Mouse (Mus musculus) kidney, postnatal 0 days (tissue): ENCODE results near the gene Prdm4. TPM values are rescaled to one million over a fixed set of nuclear protein-coding genes. Genes with fewer than 3 reads are reported as not detected.

Experiments
- ATAC-seq: fragments of 200-750 bp; cut with Nextera tagmentation; replicated peaks from 2 replicates; pipeline ENCODE4 v1.8.0; 2017; ENCODE audit warnings: low read depth, moderate number of reproducible peaks, moderate TSS enrichment, moderate library complexity; ENCODE audit not compliant: low FRiP score
- DNase-seq: peaks from one replicate; pipeline ENCODE4 v3.0.0-alpha.2; 2016; ENCODE audit warnings: low spot score
- H3K27ac ChIP-seq: fragments of 300-500 bp; sonication (generic); 2 replicates; pipeline ENCODE4 v1.5.1; 2014; ENCODE audit warnings: mild to moderate bottlenecking
- H3K27me3 ChIP-seq: fragments of 300-500 bp; sonication (generic); 2 replicates; pipeline ENCODE4 v1.6.1; 2014; ENCODE audit warnings: low read length, mixed read lengths; ENCODE audit not compliant: insufficient read depth
- H3K36me3 ChIP-seq: fragments of 300-500 bp; sonication (generic); 2 replicates; pipeline ENCODE4 v1.6.1; 2014; ENCODE audit warnings: low read length, mixed read lengths; ENCODE audit not compliant: insufficient read depth
- H3K4me1 ChIP-seq: fragments of 300-500 bp; sonication (generic); replicated peaks from 2 replicates; pipeline ENCODE4 v1.6.1; 2014; ENCODE audit warnings: antibody characterized with exemption, low read length, mixed read lengths; ENCODE audit not compliant: insufficient read depth
- H3K4me2 ChIP-seq: fragments of 300-500 bp; sonication (generic); 2 replicates; pipeline ENCODE4 v1.6.1; 2014; ENCODE audit warnings: mild to moderate bottlenecking, low read length, moderate library complexity, mixed read lengths
- H3K4me3 ChIP-seq: fragments of 300-500 bp; sonication (generic); replicated peaks from 2 replicates; pipeline ENCODE4 v1.5.1; 2014; ENCODE audit warnings: low read depth, low read length
- H3K9ac ChIP-seq: fragments of 300-500 bp; sonication (generic); 2 replicates; pipeline ENCODE4 v1.6.1; 2014; ENCODE audit warnings: low read depth, low read length
- H3K9me3 ChIP-seq: fragments of 300-500 bp; sonication (generic); replicated peaks from 2 replicates; pipeline ENCODE4 v1.6.1; 2016; ENCODE audit warnings: low read length, inconsistent platforms, mixed read lengths
- CTCF ChIP-seq: IDR thresholded peaks from 2 replicates; pipeline ENCODE4 v1.5.1; 2016; ENCODE audit warnings: antibody characterized with exemption, low read depth, mild to moderate bottlenecking, moderate library complexity
- WGBS: fragments of 180-500 bp; shearing (Covaris S2); extraction: QIAGEN DNeasy Blood & Tissue Kit; methylation state at CpG from one replicate; pipeline ENCODE4 v1.1.7; 2014; 5-methylcytosine and 5-hydroxymethylcytosine counted together
- polyA plus RNA-seq: library from polyadenylated mRNA; unstranded; fragments of >200 nt; fragmentation: Nextera tagmentation; extraction: Ambion mirVana; gene quantifications from 2 replicates; pipeline ENCODE4 v1.2.1, GENCODE M21; 2015

Gene Prdm4
- polyA plus RNA-seq, result 10.9 and 11.4 TPM in 2 replicates

DNA sequence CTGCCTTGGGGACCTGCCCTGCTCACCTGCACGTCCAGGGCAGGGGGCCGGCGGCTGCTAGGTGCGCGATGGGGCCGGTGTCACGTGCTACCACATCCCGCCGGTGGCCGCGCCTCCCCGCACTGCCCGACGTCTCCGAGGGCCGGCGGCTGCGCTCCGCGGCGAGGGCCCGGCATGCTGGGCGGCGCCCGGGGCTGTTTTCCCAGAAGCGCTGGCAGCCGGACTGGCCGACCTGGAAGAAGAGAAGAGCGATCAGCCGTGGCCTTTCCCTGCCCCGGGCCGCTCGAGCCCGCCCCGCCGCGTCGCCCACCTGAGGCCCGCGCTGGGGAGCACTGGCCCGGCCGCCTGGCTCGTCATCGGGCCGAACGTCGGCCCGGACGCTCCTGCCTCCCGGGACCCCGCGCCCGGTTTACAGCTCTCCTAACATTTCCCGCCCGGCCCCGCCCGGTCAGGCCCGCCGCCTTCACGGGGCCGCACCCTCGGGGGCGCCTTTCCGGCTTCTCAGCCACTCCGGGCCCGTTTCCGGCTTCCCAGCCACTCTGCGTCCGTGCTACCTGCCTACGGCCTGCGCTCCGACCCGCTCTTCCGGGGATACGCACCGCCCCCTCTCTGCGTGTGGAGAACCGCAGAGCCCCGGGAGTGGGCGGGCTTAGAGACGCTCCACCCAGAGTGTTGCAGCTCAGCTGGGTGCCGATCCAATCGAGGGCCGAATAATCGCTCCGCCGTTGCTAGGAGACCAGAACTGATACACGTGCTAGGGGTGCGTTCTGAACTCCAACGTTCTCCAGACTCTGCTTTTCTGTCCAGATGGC lies at the start of gene Prdm4:
Gene Prdm4, minus strand, starts transcription at position 645 of the 812 bp plus-strand sequence.
- ATAC-seq (peak; percentile 99), DNase-seq (peak; percentile 99)
- WGBS, result under 1% methylated on average over 86 of the region's 90 CpGs
- Histone ChIP-seq H3K4me1 (0 out of 2 replicates have a peak, but pooled peaks cover 6% of the 10 kb centered on the region), H3K9ac (peak within 1 kb of the TSS; percentile 92), H3K4me2 (peak within 1 kb of the TSS; percentile 91), H3K36me3 (peaks cover 17% of the 10 kb centered on the region), H3K9me3 (no peaks in the 10 kb centered on the region), H3K27ac (peak within 1 kb of the TSS; percentile 84), H3K4me3 (peak within 1 kb of the TSS; percentile 88), H3K27me3 (no peaks in the 10 kb centered on the region)
- TF ChIP-seq CTCF, result peak; percentile 66

DNA sequence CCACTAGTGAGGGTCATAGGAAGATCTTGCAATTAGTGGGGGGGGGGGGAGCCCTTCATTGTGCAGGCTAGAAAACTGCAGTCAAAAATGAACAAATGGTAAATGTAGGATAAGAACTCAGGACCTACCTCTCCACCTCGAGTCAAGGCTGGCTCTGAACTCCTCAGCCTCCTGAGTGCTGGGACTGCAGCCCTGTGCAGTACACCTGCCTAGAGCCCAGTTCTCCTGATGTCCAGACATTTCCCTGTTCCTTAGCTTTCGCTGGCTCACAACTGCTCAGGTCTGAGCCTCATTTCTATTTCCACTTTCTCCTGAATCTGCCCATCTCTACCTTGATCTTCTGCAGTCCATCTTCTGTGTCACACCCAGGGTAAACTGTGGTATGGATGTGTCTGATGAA lies 49.5 kb upstream of the Prdm4 start:
- ATAC-seq (no peak), DNase-seq (no peak)
- Histone ChIP-seq H3K9ac (no peak overlapping the region), H3K36me3 (no peaks in the 10 kb centered on the region), H3K4me1 (no peaks in the 10 kb centered on the region), H3K9me3 (no peaks in the 10 kb centered on the region), H3K4me3 (no peak overlapping the region), H3K4me2 (no peak overlapping the region), H3K27me3 (no peaks in the 10 kb centered on the region), H3K27ac (no peak overlapping the region)
- WGBS, result 52% methylated on average over 2 of the region's 2 CpGs
- no peak for TF ChIP-seq CTCF

DNA sequence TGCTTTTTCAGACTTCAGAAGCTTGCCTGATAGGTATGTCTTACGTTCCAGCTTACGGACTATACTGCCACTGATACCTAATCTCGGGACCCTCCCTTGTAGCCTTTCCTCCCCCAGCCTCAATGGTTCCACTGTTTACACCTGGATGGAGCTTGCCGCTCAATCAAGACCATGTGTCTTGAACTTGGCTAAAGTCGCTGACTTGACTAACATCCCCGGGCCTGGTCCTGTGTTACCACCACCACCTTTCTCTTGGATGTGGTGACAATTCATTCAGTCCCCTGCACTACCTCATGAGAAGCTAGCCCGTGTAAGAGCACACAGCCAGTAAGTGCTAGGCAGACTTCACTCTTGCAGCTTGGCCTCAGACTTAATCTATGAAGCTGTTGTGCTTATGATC lies 47.4 kb upstream of the Prdm4 start:
- Histone ChIP-seq H3K27me3 (no peaks in the 10 kb centered on the region), H3K4me1 (no peaks in the 10 kb centered on the region), H3K4me3 (no peak overlapping the region), H3K36me3 (no peaks in the 10 kb centered on the region), H3K9ac (no peak overlapping the region), H3K9me3 (no peaks in the 10 kb centered on the region), H3K27ac (no peak overlapping the region), H3K4me2 (no peak overlapping the region)
- DNase-seq, result no peak
- WGBS, result 87% methylated on average over 7 of the region's 7 CpGs
- TF ChIP-seq CTCF, result no peak
- no peak for ATAC-seq

DNA sequence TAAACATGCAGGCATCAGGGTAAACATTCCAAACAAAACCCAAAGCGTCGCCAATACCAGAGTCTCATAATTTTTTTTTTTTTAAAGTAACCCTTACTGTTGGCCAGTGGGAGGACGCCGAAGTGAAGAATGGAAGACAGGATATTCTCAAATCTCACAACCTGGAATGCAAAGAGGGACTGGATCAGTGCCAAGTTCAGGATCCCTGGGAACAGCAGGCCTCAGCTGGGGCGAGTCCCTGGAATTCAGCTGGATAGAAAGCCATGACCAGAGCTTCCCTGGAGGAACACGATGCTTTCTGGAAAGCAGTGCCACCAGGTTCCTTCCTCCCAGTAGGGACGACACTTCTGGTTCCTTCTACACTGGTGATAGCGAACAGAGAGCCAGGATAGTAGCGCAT lies 46.0 kb upstream of the Prdm4 start:
- no peak for DNase-seq
- no peak for TF ChIP-seq CTCF
- no peaks in the 10 kb centered on the region for H3K4me1 ChIP-seq
- H3K27me3 ChIP-seq, result no peaks in the 10 kb centered on the region
- no peak for ATAC-seq
- no peaks in the 10 kb centered on the region for H3K9me3 ChIP-seq
- 60% methylated on average over 9 of the region's 9 CpGs for WGBS
- no peak overlapping the region for H3K27ac ChIP-seq
- no peaks in the 10 kb centered on the region for H3K36me3 ChIP-seq
- no peak overlapping the region for H3K4me3 ChIP-seq
- no peak overlapping the region for H3K9ac ChIP-seq
- no peak overlapping the region for H3K4me2 ChIP-seq

DNA sequence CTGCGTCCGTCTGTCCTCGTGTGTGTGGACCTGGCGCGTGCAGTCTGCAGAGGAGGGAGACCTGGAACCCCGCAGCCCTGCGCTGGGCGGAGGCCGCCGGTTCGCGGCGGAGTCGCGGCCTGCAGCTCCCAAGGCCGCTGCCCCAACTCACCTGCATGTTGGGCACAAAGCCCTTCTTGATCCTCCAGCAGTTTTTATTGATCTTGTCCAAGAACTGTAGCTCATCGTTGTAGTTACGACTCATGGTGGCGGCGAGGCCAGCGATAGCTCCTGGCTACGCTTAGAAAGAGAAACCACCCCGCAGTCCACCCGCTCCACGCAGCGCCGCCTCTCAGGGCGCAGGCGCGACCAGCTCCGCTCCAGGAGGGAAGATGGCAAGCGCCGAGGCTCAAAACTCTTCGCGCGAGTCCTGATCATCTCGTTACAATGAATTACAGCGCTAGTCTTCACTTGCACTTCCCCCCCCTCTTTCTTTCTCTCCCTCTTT lies 40.6 kb upstream of the Prdm4 start, which contains the start of gene Rtcb:
Gene Rtcb, minus strand, starts transcription at position 360 of the 487 bp plus-strand sequence.
- Histone ChIP-seq H3K27ac (peak within 1 kb of the TSS; percentile 83), H3K9ac (peak within 1 kb of the TSS; percentile 89), H3K27me3 (no peaks in the 10 kb centered on the region), H3K4me3 (peak within 1 kb of the TSS; percentile 92), H3K36me3 (0 out of 2 replicates have a peak, but pooled peaks cover 9% of the 10 kb centered on the region), H3K4me2 (peak within 1 kb of the TSS; percentile 58), H3K4me1 (no peaks in the 10 kb centered on the region), H3K9me3 (no peaks in the 10 kb centered on the region)
- WGBS, result under 1% methylated on average over 38 of the region's 38 CpGs
- peak; percentile 96 for DNase-seq
- ATAC-seq, result peak; percentile 86
- TF ChIP-seq CTCF, result no peak

DNA sequence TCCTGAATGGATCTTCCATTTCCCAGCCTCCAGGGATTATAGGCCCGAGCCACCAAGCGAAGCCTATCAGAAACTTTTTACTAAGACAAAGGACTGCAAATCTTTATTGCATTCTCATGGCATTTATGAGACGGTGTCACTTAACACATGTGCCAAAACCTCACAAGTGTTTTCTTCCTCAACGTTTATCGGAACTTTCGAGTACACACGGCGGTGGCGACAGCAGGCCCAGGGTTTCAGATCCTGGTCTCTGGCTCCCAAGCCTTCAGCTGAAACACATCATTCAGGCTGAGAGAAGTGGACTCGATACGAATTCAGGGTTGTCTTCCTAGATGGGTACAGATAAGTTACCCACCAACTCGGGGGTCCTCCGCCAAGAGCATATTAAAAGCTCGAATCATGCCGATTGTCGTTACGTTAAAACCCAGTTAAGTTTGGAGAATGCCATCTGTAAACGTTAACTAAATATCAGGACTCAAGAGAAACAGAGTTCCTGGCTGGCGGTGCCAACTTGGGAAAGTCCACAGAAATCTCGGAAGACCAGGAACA lies 40.0 kb upstream of the Prdm4 start:
- TF ChIP-seq CTCF, result no peak
- H3K27me3 ChIP-seq, result no peaks in the 10 kb centered on the region
- H3K4me1 ChIP-seq, result no peaks in the 10 kb centered on the region
- DNase-seq (no peak), ATAC-seq (no peak)
- peak overlapping the region; percentile 58 for H3K4me2 ChIP-seq
- H3K9me3 ChIP-seq, result no peaks in the 10 kb centered on the region
- peak overlapping the region; percentile 89 for H3K9ac ChIP-seq
- peak overlapping the region; percentile 92 for H3K4me3 ChIP-seq
- peak overlapping the region; percentile 83 for H3K27ac ChIP-seq
- WGBS, result 2% methylated on average over 20 of the region's 20 CpGs
- 0 out of 2 replicates have a peak, but pooled peaks cover 10% of the 10 kb centered on the region for H3K36me3 ChIP-seq
